Mouse (Mus musculus) liver, embryonic 14.5 days (tissue): ENCODE data around the gene Pigr. TPM values are rescaled to one million over a fixed set of nuclear protein-coding genes. Genes with fewer than 3 reads are reported as not detected.

Experiments
- ATAC-seq: fragments of 200-750 bp; cut with Nextera tagmentation; 2 replicates; pipeline ENCODE4 v1.8.0; 2017; ENCODE audit warnings: moderate number of reproducible peaks, mild to moderate bottlenecking, moderate library complexity; ENCODE audit not compliant: insufficient read depth
- DNase-seq, 3 experiments: peaks; one replicate each; pipeline ENCODE4 v3.0.0-alpha.2; 2012 to 2013; ENCODE audit warnings: low read depth in 3 of 3, low spot score in 3 of 3
- H3K27ac ChIP-seq: fragments of 300-500 bp; sonication (generic); 2 replicates; pipeline ENCODE4 v1.5.1; 2014; ENCODE audit warnings: moderate library complexity, mild to moderate bottlenecking, control low read depth, inconsistent platforms
- H3K27me3 ChIP-seq: fragments of 300-500 bp; sonication (generic); 2 replicates; pipeline ENCODE4 v1.6.1; 2014; ENCODE audit warnings: mild to moderate bottlenecking, low read length, moderate library complexity; ENCODE audit not compliant: control insufficient read depth, insufficient read depth
- H3K36me3 ChIP-seq: fragments of 300-500 bp; sonication (generic); replicated peaks from 2 replicates; pipeline ENCODE4 v1.6.1; 2014; ENCODE audit warnings: low read depth; ENCODE audit not compliant: control insufficient read depth, insufficient read depth
- H3K4me1 ChIP-seq, 2 experiments: fragments of 200-500 bp in 1 of 2; fragments of 300-500 bp in 1 of 2; sonication (generic) in 1 of 2; replicated peaks; 2 replicates each; pipeline ENCODE4 v1.6.1; 2012 to 2014; ENCODE audit warnings: antibody characterized with exemption in 1 of 2, inconsistent platforms in 1 of 2, low read length in 1 of 2; ENCODE audit not compliant: control insufficient read depth in 2 of 2, insufficient read depth in 2 of 2
- H3K4me2 ChIP-seq: fragments of 300-500 bp; sonication (generic); 2 replicates; pipeline ENCODE4 v1.6.1; 2014; ENCODE audit warnings: low read depth, mild to moderate bottlenecking, control low read depth, moderate library complexity
- H3K4me3 ChIP-seq, 2 experiments: fragments of 200-500 bp in 1 of 2; fragments of 300-500 bp in 1 of 2; sonication (generic) in 1 of 2; 2 replicates each; pipeline ENCODE4 v1.5.1; 2012 to 2014; ENCODE audit warnings: low read depth in 2 of 2, low read length in 2 of 2, mild to moderate bottlenecking in 2 of 2, control low read depth in 1 of 2, inconsistent platforms in 1 of 2, moderate library complexity in 1 of 2; ENCODE audit not compliant: insufficient read depth in 1 of 2
- H3K9ac ChIP-seq: fragments of 300-500 bp; sonication (generic); replicated peaks from 2 replicates; pipeline ENCODE4 v1.6.1; 2014; ENCODE audit warnings: mild to moderate bottlenecking, control low read depth, moderate library complexity
- H3K9me3 ChIP-seq: fragments of 300-500 bp; sonication (generic); 2 replicates; pipeline ENCODE4 v1.6.1; 2016; ENCODE audit warnings: low read length, mixed read lengths; ENCODE audit not compliant: control insufficient read depth
- CTCF ChIP-seq: IDR thresholded peaks from 2 replicates; pipeline ENCODE4 v1.5.1; 2016; ENCODE audit warnings: antibody characterized with exemption, low read depth, control low read depth
- EP300 ChIP-seq: IDR thresholded peaks from 2 replicates; pipeline ENCODE4 v1.6.1; 2016; ENCODE audit warnings: antibody characterized with exemption, low read depth
- WGBS: fragments of 180-500 bp; shearing (Covaris S2); extraction: QIAGEN DNeasy Blood & Tissue Kit; methylation state at CpG from one replicate; pipeline ENCODE4 v1.1.7; 2014; ENCODE audit not compliant: insufficient replicate concordance; 5-methylcytosine and 5-hydroxymethylcytosine counted together
- polyA plus RNA-seq, 2 experiments: library from polyadenylated mRNA; depleted of rRNA in 1 of 2; stranded (reverse) in 1 of 2; unstranded in 1 of 2; fragments of >200 nt; fragmentation: Nextera tagmentation in 1 of 2; extraction: Ambion mirVana in 1 of 2; gene quantifications; 2 replicates each; pipeline versions ENCODE4 v1.2.1 to v1.2.3; 2012 to 2014

Gene Pigr
- polyA plus RNA-seq, 2 experiments, result 0.19 to 0.21 TPM

- Histone ChIP-seq H3K4me1 (no peaks in the 10 kb centered on the region), H3K27ac (no peak within 1 kb of the TSS), H3K4me2 (no peak within 1 kb of the TSS), H3K9ac (no peak within 1 kb of the TSS), H3K4me3 (no peak within 1 kb of the TSS), H3K9me3 (no peaks in the 10 kb centered on the region), H3K36me3 (no peaks in the 10 kb centered on the region), H3K27me3 (no peaks in the 10 kb centered on the region)
- ATAC-seq, result no peak
- no peak for DNase-seq
- 74% methylated on average over 8 of the region's 8 CpGs for WGBS
- TF ChIP-seq CTCF (no peak), EP300 (no peak)
These were observed 25.9 kb upstream of the Pigr start, which contains the start of gene Fcamr for GRCm38 (mm10) chr1:130800602-130801001. TSS of gene Fcamr (plus strand) at chr1:130800902.

DNA sequence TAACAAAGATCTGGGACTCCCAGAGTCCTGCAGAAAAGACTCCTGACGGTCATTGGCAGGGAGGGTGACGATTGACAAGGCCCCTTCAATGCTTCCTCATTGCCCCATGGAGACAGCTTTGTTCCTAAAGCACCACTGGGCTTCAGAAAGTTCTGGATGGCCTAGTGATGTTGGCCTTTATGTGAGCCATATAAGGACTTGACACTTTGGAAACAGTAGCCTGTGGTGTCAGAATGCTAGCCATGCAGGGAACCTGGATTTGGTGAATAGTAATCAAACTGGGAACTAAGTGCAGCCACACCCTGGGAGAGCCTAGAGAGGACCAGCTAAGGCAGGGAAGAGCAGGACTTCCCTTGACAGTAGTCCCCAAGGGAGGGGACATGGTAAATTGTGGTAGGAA lies 25.0 kb upstream of the Pigr start:
- no peak overlapping the region for H3K4me3 ChIP-seq
- 42% methylated on average over 2 of the region's 2 CpGs for WGBS

GRCm38 (mm10) chr1:130802976-130803375 lies 23.5 kb upstream of the Pigr start:
- no peak overlapping the region for H3K4me3 ChIP-seq
- H3K4me1 ChIP-seq, result no peaks in the 10 kb centered on the region
- no peaks in the 10 kb centered on the region for H3K9me3 ChIP-seq
- H3K4me2 ChIP-seq, result no peak overlapping the region
- DNase-seq (no peak), ATAC-seq (no peak)
- H3K27ac ChIP-seq, result no peak overlapping the region
- no peak overlapping the region for H3K9ac ChIP-seq
- no peaks in the 10 kb centered on the region for H3K27me3 ChIP-seq
- TF ChIP-seq CTCF (no peak), EP300 (no peak)
- WGBS, result 49% methylated on average over 6 of the region's 6 CpGs
- no peaks in the 10 kb centered on the region for H3K36me3 ChIP-seq

More for the DNA sequence above, 25.0 kb upstream of the Pigr start:
- Histone ChIP-seq H3K27me3 (no peaks in the 10 kb centered on the region), H3K27ac (no peak overlapping the region), H3K9me3 (no peaks in the 10 kb centered on the region), H3K4me2 (no peak overlapping the region), H3K4me1 (no peaks in the 10 kb centered on the region), H3K36me3 (no peaks in the 10 kb centered on the region), H3K9ac (no peak overlapping the region)
- TF ChIP-seq CTCF, result no peak
- TF ChIP-seq EP300, result no peak
- DNase-seq (no peak), ATAC-seq (no peak)

DNA sequence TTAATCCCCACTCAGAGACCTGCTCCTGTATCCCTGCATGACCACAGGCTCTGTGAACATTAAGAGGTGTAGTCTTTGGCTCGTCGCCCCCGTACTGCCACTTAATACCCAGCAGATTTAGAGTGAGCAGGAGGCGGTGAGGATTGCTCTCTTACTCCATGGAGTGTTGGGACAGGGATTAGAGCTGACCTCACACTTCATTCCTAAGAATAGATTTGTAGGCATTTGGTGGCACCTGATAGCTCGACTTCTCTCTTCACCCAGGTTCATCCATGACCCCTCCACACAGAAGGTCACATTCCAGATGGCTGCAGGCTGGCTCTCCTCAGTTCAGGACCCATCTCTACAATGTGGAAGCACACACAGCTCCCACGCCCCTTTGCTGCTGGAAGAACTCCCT lies 22.2 kb upstream of the Pigr start:
- no peaks in the 10 kb centered on the region for H3K9me3 ChIP-seq
- H3K27me3 ChIP-seq, result no peaks in the 10 kb centered on the region
- H3K4me1 ChIP-seq, result no peaks in the 10 kb centered on the region
- H3K9ac ChIP-seq, result no peak overlapping the region
- H3K4me3 ChIP-seq, result no peak overlapping the region
- no peak overlapping the region for H3K4me2 ChIP-seq
- WGBS, result 53% methylated on average over 6 of the region's 6 CpGs
- H3K27ac ChIP-seq, result no peak overlapping the region
- no peak for ATAC-seq
- no peak for DNase-seq
- no peak for TF ChIP-seq EP300
- TF ChIP-seq CTCF, result no peak
- H3K36me3 ChIP-seq, result no peaks in the 10 kb centered on the region

DNA sequence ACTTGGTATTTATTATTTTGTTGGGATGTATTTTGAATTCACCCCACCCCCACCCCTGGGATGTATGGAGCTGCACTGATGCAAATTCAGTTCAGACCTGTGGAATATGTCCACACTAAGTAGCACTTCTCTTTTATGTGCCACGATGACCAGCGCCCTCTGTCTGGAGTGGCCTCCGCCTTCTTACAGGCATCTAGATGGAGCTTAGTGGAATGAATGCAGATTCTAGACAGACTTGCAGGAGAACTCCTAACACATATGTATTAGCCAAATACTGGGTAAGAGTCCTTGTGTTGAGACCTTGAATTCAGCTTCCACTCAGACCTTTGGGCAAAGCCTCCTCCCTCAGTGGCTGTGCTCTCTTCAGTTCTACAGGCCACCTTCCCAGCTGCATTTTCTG lies 15.6 kb upstream of the Pigr start:
- H3K36me3 ChIP-seq, result no peaks in the 10 kb centered on the region
- no peak overlapping the region for H3K27ac ChIP-seq
- H3K9ac ChIP-seq, result no peak overlapping the region
- no peaks in the 10 kb centered on the region for H3K27me3 ChIP-seq
- no peak for TF ChIP-seq CTCF
- TF ChIP-seq EP300, result no peak
- no peak overlapping the region for H3K4me3 ChIP-seq
- no peaks in the 10 kb centered on the region for H3K4me1 ChIP-seq
- DNase-seq, result no peak
- WGBS, result 80% methylated on average over 3 of the region's 3 CpGs
- H3K4me2 ChIP-seq, result no peak overlapping the region
- no peaks in the 10 kb centered on the region for H3K9me3 ChIP-seq
- ATAC-seq, result no peak

GRCm38 (mm10) chr1:130811316-130811715 lies 15.2 kb upstream of the Pigr start:
- DNase-seq (no peak), ATAC-seq (no peak)
- H3K27me3 ChIP-seq, result no peaks in the 10 kb centered on the region
- H3K4me3 ChIP-seq, result no peak overlapping the region
- no peak overlapping the region for H3K9ac ChIP-seq
- TF ChIP-seq EP300, result no peak
- TF ChIP-seq CTCF, result no peak
- no peaks in the 10 kb centered on the region for H3K36me3 ChIP-seq
- H3K4me1 ChIP-seq, result no peaks in the 10 kb centered on the region
- no peak overlapping the region for H3K27ac ChIP-seq
- 68% methylated on average over 17 of the region's 17 CpGs for WGBS
- no peak overlapping the region for H3K4me2 ChIP-seq
- H3K9me3 ChIP-seq, result no peaks in the 10 kb centered on the region
